In the genomic region with DNA sequence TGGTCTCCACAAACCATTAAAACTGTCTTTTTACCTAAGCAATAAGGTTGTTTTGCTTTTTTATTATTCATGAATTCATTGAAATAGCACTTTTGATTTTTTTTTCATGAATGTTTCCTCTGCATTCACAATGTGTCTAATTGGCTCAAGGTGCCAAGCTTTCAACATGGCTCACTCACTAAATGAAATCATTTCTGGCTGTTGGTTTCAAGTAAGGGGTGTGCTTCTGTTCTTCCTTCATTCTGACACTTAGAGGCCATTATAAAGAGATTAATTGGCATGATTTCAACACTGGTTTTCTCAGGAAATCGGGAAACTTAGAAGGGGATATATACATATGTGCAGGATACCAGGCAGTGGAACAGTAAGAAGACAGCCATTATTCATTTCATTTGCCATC, we compare ENCODE assay signal across 17 mouse cellular contexts.
DNase-seq lines count a peak whose midpoint lies in the region; ATAC-seq lines count a peak whose summit lies in the region.
"Had no signal": no experiment of that assay in that cellular context is flagged by ENCODE, and none has a peak within 500 bp of the region (broad histone marks: within the 10 kb centered on the region; RNA-seq: fewer than 3 reads in every experiment).

No protein-coding gene starts in this region.

- H3K9ac ChIP-seq in forebrain, embryonic 14.5 days (ENCODE audit: low read length): no peak overlapping the region
- no peak overlapping the region for H3K9ac ChIP-seq in forebrain, embryonic 12.5 days
- H3K9ac ChIP-seq in midbrain, embryonic 11.5 days (ENCODE audit: low read length): no peak overlapping the region
- H3K9ac ChIP-seq in forebrain, embryonic 16.5 days (replicated peaks; ENCODE audit: low read depth, low read length): no peak overlapping the region
- H3K9ac ChIP-seq: embryonic facial prominence, embryonic 12.5 days had no signal

- DNase-seq in forebrain, embryonic 14.5 days (ENCODE audit: low spot score): peak; percentile 85
- DNase-seq in midbrain, embryonic 11.5 days (ENCODE audit: low spot score, missing footprints): peak; percentile 12
- no peak for DNase-seq in midbrain, embryonic 10.5 days (ENCODE audit: low spot score)
- DNase-seq in layer of hippocampus, postnatal 10 days (ENCODE audit: low spot score in 2 of 2): no peak
- DNase-seq in layer of hippocampus, postnatal 14 days (ENCODE audit: low spot score in 2 of 2): no peak
- DNase-seq: adrenal gland, adult 2 months; adrenal gland, postnatal 10 days; adrenal gland, postnatal 25 days; cerebellum, adult 11-12 months; cerebellum, adult 2 months; cerebellum, adult 9-10 months; cerebellum, postnatal 10 days; cerebellum, postnatal 25 days had no signal

- no peak overlapping the region for H3K4me2 ChIP-seq in forebrain, embryonic 14.5 days (ENCODE audit: low read length)
- no peak overlapping the region for H3K4me2 ChIP-seq in forebrain, embryonic 12.5 days
- no peak overlapping the region for H3K4me2 ChIP-seq in midbrain, embryonic 11.5 days
- no peak overlapping the region for H3K4me2 ChIP-seq in forebrain, embryonic 16.5 days (ENCODE audit: low read length)
- H3K4me2 ChIP-seq: embryonic facial prominence, embryonic 12.5 days had no signal

- no peak overlapping the region for H3K27ac ChIP-seq in forebrain, embryonic 14.5 days (ENCODE audit: low read depth, low read length)
- H3K27ac ChIP-seq in forebrain, embryonic 12.5 days: no peak overlapping the region
- no peak overlapping the region for H3K27ac ChIP-seq in midbrain, embryonic 11.5 days (ENCODE audit: low read depth, low read length)
- H3K27ac ChIP-seq in midbrain, embryonic 10.5 days (replicated peaks): no peak overlapping the region
- H3K27ac ChIP-seq in forebrain, embryonic 16.5 days (ENCODE audit: low read length): peak overlapping the region; percentile 4; the same call in 1 of the 2 replicates
- H3K27ac ChIP-seq: embryonic facial prominence, embryonic 10.5 days; embryonic facial prominence, embryonic 12.5 days had no signal

- 35% methylated on average over 1 of the region's 1 CpGs for WGBS in forebrain, embryonic 14.5 days
- WGBS in forebrain, embryonic 12.5 days: 61% methylated on average over 1 of the region's 1 CpGs
- WGBS in midbrain, embryonic 11.5 days: 88% methylated on average over 1 of the region's 1 CpGs
- WGBS in midbrain, embryonic 10.5 days: 92% methylated on average over 1 of the region's 1 CpGs
- 13% methylated on average over 1 of the region's 1 CpGs for WGBS in forebrain, embryonic 16.5 days

- no peaks in the 10 kb centered on the region for H3K4me1 ChIP-seq in forebrain, embryonic 14.5 days (ENCODE audit: control insufficient read depth, insufficient read depth, low read length)
- no peaks in the 10 kb centered on the region for H3K4me1 ChIP-seq in forebrain, embryonic 12.5 days
- H3K4me1 ChIP-seq in midbrain, embryonic 11.5 days (ENCODE audit: control insufficient read depth, insufficient read depth, low read length): no peaks in the 10 kb centered on the region
- no peaks in the 10 kb centered on the region for H3K4me1 ChIP-seq in midbrain, embryonic 10.5 days
- H3K4me1 ChIP-seq in forebrain, embryonic 16.5 days (replicated peaks; ENCODE audit: control insufficient read depth, insufficient read depth, low read length): no peaks in the 10 kb centered on the region
- H3K4me1 ChIP-seq: embryonic facial prominence, embryonic 10.5 days; embryonic facial prominence, embryonic 12.5 days had no signal

- no peaks in the 10 kb centered on the region for H3K9me3 ChIP-seq in forebrain, embryonic 14.5 days (replicated peaks; ENCODE audit: control insufficient read depth, low read length)
- no peaks in the 10 kb centered on the region for H3K9me3 ChIP-seq in forebrain, embryonic 12.5 days
- H3K9me3 ChIP-seq in midbrain, embryonic 11.5 days (ENCODE audit: control insufficient read depth, low read length): no peaks in the 10 kb centered on the region
- no peaks in the 10 kb centered on the region for H3K9me3 ChIP-seq in midbrain, embryonic 10.5 days (replicated peaks)
- no peaks in the 10 kb centered on the region for H3K9me3 ChIP-seq in forebrain, embryonic 16.5 days (ENCODE audit: control insufficient read depth, low read length)
- H3K9me3 ChIP-seq: embryonic facial prominence, embryonic 10.5 days; embryonic facial prominence, embryonic 12.5 days had no signal

- peak; percentile 89 for ATAC-seq in forebrain, embryonic 14.5 days
- ATAC-seq in forebrain, embryonic 12.5 days (ENCODE audit: low FRiP score): no peak
- no peak for ATAC-seq in midbrain, embryonic 11.5 days (ENCODE audit: low FRiP score)
- ATAC-seq in forebrain, embryonic 16.5 days: peak; percentile 91

- H3K4me3 ChIP-seq in forebrain, embryonic 14.5 days (ENCODE audit: low read depth, low read length): no peak overlapping the region
- no peak overlapping the region for H3K4me3 ChIP-seq in forebrain, embryonic 12.5 days (replicated peaks)
- no peak overlapping the region for H3K4me3 ChIP-seq in midbrain, embryonic 11.5 days (ENCODE audit: low read depth, low read length)
- H3K4me3 ChIP-seq in midbrain, embryonic 10.5 days: no peak overlapping the region
- H3K4me3 ChIP-seq in forebrain, embryonic 16.5 days (replicated peaks; ENCODE audit: low read length): no peak overlapping the region
- H3K4me3 ChIP-seq: embryonic facial prominence, embryonic 10.5 days; embryonic facial prominence, embryonic 12.5 days had no signal

- H3K27me3 ChIP-seq in forebrain, embryonic 14.5 days (replicated peaks; ENCODE audit: control insufficient read depth, insufficient read depth, low read length): no peaks in the 10 kb centered on the region
- no peaks in the 10 kb centered on the region for H3K27me3 ChIP-seq in forebrain, embryonic 12.5 days
- no peaks in the 10 kb centered on the region for H3K27me3 ChIP-seq in midbrain, embryonic 11.5 days (ENCODE audit: control insufficient read depth, insufficient read depth, low read length)
- H3K27me3 ChIP-seq in midbrain, embryonic 10.5 days (ENCODE audit: low read depth, poor library complexity, severe bottlenecking): no peaks in the 10 kb centered on the region
- no peaks in the 10 kb centered on the region for H3K27me3 ChIP-seq in forebrain, embryonic 16.5 days (replicated peaks; ENCODE audit: control insufficient read depth, insufficient read depth, low read length)
- H3K27me3 ChIP-seq: embryonic facial prominence, embryonic 12.5 days had no signal

- H3K36me3 ChIP-seq in forebrain, embryonic 14.5 days (ENCODE audit: control insufficient read depth, insufficient read depth, low read length): no peaks in the 10 kb centered on the region
- H3K36me3 ChIP-seq in forebrain, embryonic 12.5 days (replicated peaks): no peaks in the 10 kb centered on the region
- no peaks in the 10 kb centered on the region for H3K36me3 ChIP-seq in midbrain, embryonic 11.5 days (ENCODE audit: control insufficient read depth, insufficient read depth, low read length)
- no peaks in the 10 kb centered on the region for H3K36me3 ChIP-seq in midbrain, embryonic 10.5 days
- no peaks in the 10 kb centered on the region for H3K36me3 ChIP-seq in forebrain, embryonic 16.5 days (ENCODE audit: control insufficient read depth, insufficient read depth)
- H3K36me3 ChIP-seq: embryonic facial prominence, embryonic 10.5 days; embryonic facial prominence, embryonic 12.5 days had no signal

Comparison
In these comparisons a context has a peak if more than half of its experiments do, and no peak if none do; other contexts are left out.
1. ATAC-seq: peak in forebrain, embryonic 14.5 days (single experiment) and forebrain, embryonic 16.5 days (single experiment); none in forebrain, embryonic 12.5 days (single experiment) and midbrain, embryonic 11.5 days (single experiment).
2. DNase-seq: peak in forebrain, embryonic 14.5 days (single experiment) and midbrain, embryonic 11.5 days (single experiment); none in midbrain, embryonic 10.5 days (single experiment), layer of hippocampus, postnatal 10 days (0 of 2) and layer of hippocampus, postnatal 14 days (0 of 2).